Mouse (Mus musculus): ENCODE measurements around the gene Tmem51. TPM values are rescaled to one million over a fixed set of nuclear protein-coding genes. Genes with fewer than 3 reads are reported as not detected.

Tmem51 gene
- 10 to 100 TPM in 1 of 2 experiments, 1 to 10 TPM in 1; 8.5 to 12.6 TPM for total RNA-seq (2023)

GRCm38 (mm10) chr4:142084131-142084899 lies at the start of gene Tmem51:
Tmem51 (minus strand) TSS chr4:142084304.

GRCm38 (mm10) chr4:142014659-142015608 lies 69.2 kb downstream of the Tmem51 start, which contains the start of gene Fhad1:
Fhad1 (minus strand) TSS chr4:142015082.

Other genes with a start within 250 kb of the Tmem51 start
- gene Ctrc, start 237.9 kb downstream of the Tmem51 start, total RNA-seq (2023): not detected
- gene Efhd2, start 209.4 kb downstream of the Tmem51 start, total RNA-seq (2023): 100 to 1,000 TPM; 118 to 135 TPM
- under 1 TPM in 1 of 2 experiments, not detected in 1; 0.42 TPM for gene Fhad1, start 69.2 kb downstream of the Tmem51 start, total RNA-seq (2023)
- under 1 TPM in 1 of 2 experiments, not detected in 1; 0.20 TPM for gene Kazn, start 155.1 kb upstream of the Tmem51 start, total RNA-seq (2023)